Mouse (Mus musculus) A20 (cell line): ENCODE results near the gene Eif3k.
"Not testable (repeated sequence)": the region's sequence is repeated elsewhere in the genome, so short reads cannot be mapped to it uniquely, and the experiment has no call there.

ENCODE experiments used
- DNase-seq: peaks from one replicate; pipeline ENCODE4 v3.0.0-alpha.2; 2011; ENCODE audit warnings: low read depth, low spot score

Eif3k gene

GRCm38 (mm10) chr7:28985207-28985606, 3.5 kb upstream of the Eif3k start:
- DNase-seq: no peak

- no peak for DNase-seq
Measured at GRCm38 (mm10) chr7:28984452-28984851, 2.8 kb upstream of the Eif3k start.

- DNase-seq: no peak
Measured at GRCm38 (mm10) chr7:28983849-28984248, 2.2 kb upstream of the Eif3k start.

- DNase-seq: peak; percentile 82
Measured at GRCm38 (mm10) chr7:28983141-28983564, 1.5 kb upstream of the Eif3k start.

GRCm38 (mm10) chr7:28982274-28983013, 780 bp upstream of the Eif3k start:
- DNase-seq: peak; percentile 99

- no peak for DNase-seq
Measured at GRCm38 (mm10) chr7:28977556-28977955, 4.1 kb downstream of the Eif3k start.

- no peak for DNase-seq
Measured at GRCm38 (mm10) chr7:28973025-28973424, 8.6 kb downstream of the Eif3k start.

GRCm38 (mm10) chr7:28972542-28972985, 9.1 kb downstream of the Eif3k start:
- peak; percentile 79 for DNase-seq

- no peak for DNase-seq
Measured at GRCm38 (mm10) chr7:28971770-28972269, 9.8 kb downstream of the Eif3k start.

GRCm38 (mm10) chr7:28971029-28971428, 10.6 kb downstream of the Eif3k start:
- no peak for DNase-seq

- no peak for DNase-seq
Measured at GRCm38 (mm10) chr7:28969672-28970394, 11.8 kb downstream of the Eif3k start.

GRCm38 (mm10) chr7:28969271-28969670, 12.4 kb downstream of the Eif3k start:
- no peak for DNase-seq

GRCm38 (mm10) chr7:28968120-28968519, 13.5 kb downstream of the Eif3k start:
- not testable (repeated sequence) for DNase-seq

- no peak for DNase-seq
Measured at GRCm38 (mm10) chr7:28966751-28967505, 14.7 kb downstream of the Eif3k start.

- no peak for DNase-seq
Measured at GRCm38 (mm10) chr7:28966181-28966580, 15.5 kb downstream of the Eif3k start.

GRCm38 (mm10) chr7:28965346-28965840, 16.3 kb downstream of the Eif3k start:
- DNase-seq: no peak

- no peak for DNase-seq
Measured at GRCm38 (mm10) chr7:28963399-28963923, 18.2 kb downstream of the Eif3k start.

- peak; percentile 99 for DNase-seq
Measured at GRCm38 (mm10) chr7:28961927-28962670, 19.6 kb downstream of the Eif3k start, which contains the start of gene Actn4. TSS of gene Actn4 (minus strand) at chr7:28962340.

GRCm38 (mm10) chr7:28961584-28961926, 20.1 kb downstream of the Eif3k start:
- no peak for DNase-seq

- no peak for DNase-seq
Measured at GRCm38 (mm10) chr7:28960354-28961046, 21.2 kb downstream of the Eif3k start.
